Mouse (Mus musculus): ENCODE data around the gene Fgfr1op2. TPM values are rescaled to one million over a fixed set of nuclear protein-coding genes. Genes with fewer than 3 reads are reported as not detected.

Fgfr1op2 gene
- polyA plus RNA-seq, 1 experiment from 2014 or later: 48.2 TPM

DNA sequence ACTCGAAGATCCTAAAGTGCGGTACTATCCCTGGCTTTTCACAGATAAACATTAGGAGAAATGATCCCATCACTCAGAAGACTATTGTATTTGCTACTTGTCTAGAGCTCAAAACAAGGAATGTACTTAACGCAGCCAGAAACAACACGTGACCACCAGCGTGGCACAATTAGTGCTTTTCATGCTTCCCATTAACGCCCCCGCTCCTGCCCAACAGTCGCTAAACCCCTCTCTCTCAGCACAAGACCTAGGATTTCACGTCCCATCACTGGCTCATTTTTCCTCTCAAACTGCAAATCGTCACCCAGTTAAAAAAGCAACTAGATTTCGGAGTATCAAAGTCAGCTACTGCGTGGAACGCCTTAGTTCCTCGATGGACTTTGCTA lies 56.6 kb downstream of the Fgfr1op2 start:
- Histone ChIP-seq H3K9ac (replicated peaks; ENCODE audit: low read depth, low read length) (peak overlapping the region; percentile 88), H3K4me2 (ENCODE audit: low read length) (peak overlapping the region; percentile 60), H3K27me3 (replicated peaks; ENCODE audit: control insufficient read depth, insufficient read depth, low read length) (no peaks in the 10 kb centered on the region), H3K27ac (ENCODE audit: low read length) (peak overlapping the region; percentile 80), H3K9me3 (ENCODE audit: control insufficient read depth, low read length) (no peaks in the 10 kb centered on the region), H3K4me1 (replicated peaks; ENCODE audit: control insufficient read depth, insufficient read depth, low read length) (peaks cover 10% of the 10 kb centered on the region), H3K4me3 (replicated peaks; ENCODE audit: low read length) (peak overlapping the region; percentile 85), H3K36me3 (ENCODE audit: control insufficient read depth, insufficient read depth) (no peaks in the 10 kb centered on the region)
- WGBS: 2% methylated on average over 14 of the region's 14 CpGs
- ATAC-seq: peak; percentile 51

DNA sequence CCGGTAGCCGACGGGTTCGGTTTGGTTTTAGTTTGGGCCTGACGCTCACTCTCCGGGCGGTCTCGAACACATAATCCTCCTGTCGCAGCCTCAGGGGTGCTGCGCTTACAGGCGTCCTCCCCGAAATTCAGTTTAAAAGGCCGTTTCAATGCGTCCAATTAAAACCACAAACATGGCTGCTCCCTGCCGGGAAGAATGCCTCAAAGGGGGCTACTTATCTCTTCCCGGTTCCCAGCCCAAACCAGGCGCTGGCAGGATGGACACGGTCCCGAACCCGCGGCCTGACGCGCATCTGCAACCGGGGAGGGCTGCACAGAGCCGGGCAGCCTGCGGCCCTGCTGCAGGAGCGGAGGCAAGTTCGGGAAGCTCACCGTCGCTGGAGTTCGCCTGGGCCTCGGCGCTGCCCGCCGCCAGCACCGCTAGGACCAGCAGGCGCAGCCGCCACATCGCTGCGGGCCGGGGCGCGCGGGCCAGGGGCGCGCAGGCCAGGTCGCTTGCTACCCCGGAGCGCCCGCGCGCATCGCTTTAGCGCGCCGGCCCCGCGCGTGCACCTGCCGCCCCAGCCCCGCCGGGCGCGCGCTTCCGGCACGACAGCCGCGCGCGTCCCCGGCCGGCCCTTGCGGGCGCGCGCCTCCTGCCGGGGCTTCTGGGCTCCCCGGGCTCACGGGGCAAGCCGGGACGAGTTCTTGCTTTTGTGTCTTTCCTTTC lies 57.2 kb downstream of the Fgfr1op2 start:
- Histone ChIP-seq H3K4me3 (replicated peaks; ENCODE audit: low read length) (peak overlapping the region; percentile 85), H3K4me1 (replicated peaks; ENCODE audit: control insufficient read depth, insufficient read depth, low read length) (peaks cover 10% of the 10 kb centered on the region), H3K9ac (replicated peaks; ENCODE audit: low read depth, low read length) (peak overlapping the region; percentile 88), H3K27me3 (replicated peaks; ENCODE audit: control insufficient read depth, insufficient read depth, low read length) (no peaks in the 10 kb centered on the region), H3K27ac (ENCODE audit: low read length) (peak overlapping the region; percentile 80), H3K9me3 (ENCODE audit: control insufficient read depth, low read length) (no peaks in the 10 kb centered on the region), H3K4me2 (ENCODE audit: low read length) (peak overlapping the region; percentile 60), H3K36me3 (ENCODE audit: control insufficient read depth, insufficient read depth) (no peaks in the 10 kb centered on the region)
- WGBS: under 1% methylated on average over 76 of the region's 82 CpGs
- ATAC-seq: peak; percentile 92

DNA sequence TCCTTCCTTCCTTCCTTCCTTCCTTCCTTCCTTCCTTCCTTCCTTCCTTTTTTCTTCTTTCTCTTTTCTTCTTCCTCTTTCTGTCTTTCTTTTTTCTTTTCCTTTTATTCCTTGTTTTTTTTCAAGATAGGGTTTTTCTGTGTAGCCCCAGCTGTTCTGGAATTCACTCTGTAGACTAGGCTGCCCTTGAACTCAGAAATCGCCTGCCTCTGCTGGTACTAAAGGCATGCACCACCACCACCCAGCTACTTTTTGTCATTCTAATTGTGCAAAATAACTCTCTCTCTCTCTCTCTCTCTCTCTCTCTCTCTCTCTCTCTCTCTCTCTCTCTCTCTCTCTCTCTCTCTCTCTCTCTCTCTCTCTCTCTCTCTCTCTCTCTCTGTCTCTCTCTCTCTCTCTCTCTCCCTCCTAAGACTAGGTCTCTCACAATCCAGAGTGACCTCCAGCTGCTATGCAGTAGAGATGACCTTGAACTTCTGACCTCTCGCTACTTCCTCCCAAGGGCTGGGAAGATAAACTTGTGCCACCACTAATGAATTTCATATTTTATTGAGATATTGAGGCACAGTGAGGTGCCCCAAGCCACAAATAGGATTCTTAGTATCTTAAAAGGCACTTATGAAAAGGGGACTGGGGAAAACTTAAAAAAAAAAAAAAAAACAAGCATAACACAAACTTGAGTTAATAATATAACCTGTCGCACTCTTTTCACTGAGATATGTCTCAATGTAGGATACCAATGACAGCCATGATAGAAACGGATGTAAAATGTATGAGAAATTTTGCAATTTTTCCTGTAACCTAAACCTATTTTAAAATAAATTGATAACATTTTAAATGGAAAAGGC lies 58.0 kb downstream of the Fgfr1op2 start:
- Histone ChIP-seq H3K27me3 (replicated peaks; ENCODE audit: control insufficient read depth, insufficient read depth, low read length) (no peaks in the 10 kb centered on the region), H3K4me3 (replicated peaks; ENCODE audit: low read length) (no peak overlapping the region), H3K4me1 (replicated peaks; ENCODE audit: control insufficient read depth, insufficient read depth, low read length) (peaks cover 10% of the 10 kb centered on the region), H3K4me2 (ENCODE audit: low read length) (peak overlapping the region; percentile 60; the same call in 1 of the 2 replicates), H3K27ac (ENCODE audit: low read length) (no peak overlapping the region), H3K36me3 (ENCODE audit: control insufficient read depth, insufficient read depth) (no peaks in the 10 kb centered on the region), H3K9me3 (ENCODE audit: control insufficient read depth, low read length) (no peaks in the 10 kb centered on the region), H3K9ac (replicated peaks; ENCODE audit: low read depth, low read length) (no peak overlapping the region)
- no peak for ATAC-seq
- 65% methylated on average over 4 of the region's 4 CpGs for WGBS

DNA sequence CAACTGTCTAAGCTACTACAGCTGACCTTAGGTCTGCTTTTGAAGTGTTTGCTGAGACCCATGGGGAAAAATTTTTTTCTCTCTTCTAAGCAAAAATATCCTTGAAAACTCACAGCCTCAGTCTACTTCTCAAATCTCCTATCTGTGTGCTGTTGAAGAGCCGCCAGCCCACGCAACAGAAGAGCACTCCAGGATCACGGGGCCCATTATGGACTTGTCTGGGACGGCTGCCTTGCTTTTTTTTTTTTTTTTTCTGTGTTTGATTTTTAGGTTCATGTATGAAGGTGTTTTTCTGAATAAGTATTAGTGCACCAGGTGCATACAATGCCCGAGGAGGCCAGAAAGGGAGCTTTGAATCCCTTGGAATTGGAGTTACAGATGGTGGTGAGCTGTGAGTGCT lies 59.5 kb downstream of the Fgfr1op2 start:
- H3K4me3 ChIP-seq (replicated peaks; ENCODE audit: low read length): no peak overlapping the region
- no peaks in the 10 kb centered on the region for H3K27me3 ChIP-seq (replicated peaks; ENCODE audit: control insufficient read depth, insufficient read depth, low read length)
- no peaks in the 10 kb centered on the region for H3K9me3 ChIP-seq (ENCODE audit: control insufficient read depth, low read length)
- H3K36me3 ChIP-seq (ENCODE audit: control insufficient read depth, insufficient read depth): no peaks in the 10 kb centered on the region
- no peak overlapping the region for H3K9ac ChIP-seq (replicated peaks; ENCODE audit: low read depth, low read length)
- no peak for ATAC-seq
- WGBS: 83% methylated on average over 5 of the region's 5 CpGs
- H3K27ac ChIP-seq (ENCODE audit: low read length): no peak overlapping the region
- peaks cover 10% of the 10 kb centered on the region for H3K4me1 ChIP-seq (replicated peaks; ENCODE audit: control insufficient read depth, insufficient read depth, low read length)
- no peak overlapping the region for H3K4me2 ChIP-seq (ENCODE audit: low read length)

DNA sequence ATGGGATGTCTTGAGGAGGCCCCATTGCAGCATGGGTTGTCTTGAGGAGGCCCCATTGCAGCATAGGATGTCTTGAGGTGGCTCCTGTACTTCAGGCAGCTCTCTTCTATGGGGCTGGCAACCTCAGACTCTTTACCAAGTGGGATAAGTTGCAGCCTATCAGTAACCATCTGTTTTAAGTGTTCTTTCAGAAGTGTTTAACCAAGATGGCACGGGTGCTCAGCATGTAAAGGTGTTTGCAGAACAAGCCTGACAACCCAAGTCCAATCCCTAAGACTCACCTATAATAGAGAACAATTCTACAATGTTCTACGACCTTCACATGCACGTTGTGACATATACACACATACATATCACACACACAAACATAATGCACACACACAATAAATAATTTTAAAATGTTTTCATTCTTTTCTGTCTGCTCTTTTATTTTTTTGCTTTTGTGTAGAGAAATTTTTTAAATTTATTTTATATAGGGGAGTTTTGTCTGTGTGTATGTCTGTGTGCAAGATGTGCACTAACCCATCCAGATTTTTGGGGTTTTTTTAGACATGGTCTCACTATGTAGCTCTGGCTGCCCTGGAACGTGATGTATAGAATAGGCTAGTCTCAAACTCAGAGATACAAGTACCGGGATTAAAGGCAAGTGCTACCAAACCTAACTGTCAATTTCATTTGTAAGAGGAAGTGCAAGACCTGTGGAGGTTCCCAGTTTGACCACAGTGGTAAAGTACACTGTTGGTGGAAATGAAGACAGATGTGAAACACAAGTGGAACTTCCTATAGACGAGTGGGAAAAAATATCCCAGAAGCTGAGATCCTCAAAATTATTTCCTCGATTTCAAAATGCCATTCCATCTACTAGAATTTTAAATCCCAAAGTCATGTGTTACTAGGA lies 63.3 kb downstream of the Fgfr1op2 start:
- no peak for ATAC-seq
- Histone ChIP-seq H3K4me1 (replicated peaks; ENCODE audit: control insufficient read depth, insufficient read depth, low read length) (peaks cover 12% of the 10 kb centered on the region), H3K9me3 (ENCODE audit: control insufficient read depth, low read length) (no peaks in the 10 kb centered on the region), H3K27ac (ENCODE audit: low read length) (no peak overlapping the region), H3K36me3 (ENCODE audit: control insufficient read depth, insufficient read depth) (no peaks in the 10 kb centered on the region), H3K9ac (replicated peaks; ENCODE audit: low read depth, low read length) (no peak overlapping the region), H3K4me3 (replicated peaks; ENCODE audit: low read length) (no peak overlapping the region), H3K27me3 (replicated peaks; ENCODE audit: control insufficient read depth, insufficient read depth, low read length) (no peaks in the 10 kb centered on the region), H3K4me2 (ENCODE audit: low read length) (no peak overlapping the region)
- WGBS: 89% methylated on average over 7 of the region's 7 CpGs

DNA sequence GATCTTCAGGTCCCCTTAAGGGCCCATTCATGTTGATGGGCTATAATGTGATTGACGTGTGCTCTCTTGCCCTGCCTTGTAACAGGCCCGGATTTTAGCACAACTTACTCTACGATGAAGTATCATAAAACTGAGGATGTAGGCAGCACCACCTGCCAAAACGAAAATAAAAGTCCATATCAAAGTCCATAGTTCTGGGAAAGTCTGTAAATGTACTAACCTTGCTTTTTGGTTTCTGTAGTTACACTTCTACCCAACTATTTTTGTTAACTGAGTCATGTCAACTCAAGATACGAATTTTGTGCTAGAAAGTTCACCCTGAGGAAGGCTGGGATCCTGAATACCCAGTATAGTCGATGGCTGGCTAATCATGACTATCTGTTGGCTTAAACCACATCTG lies 64.0 kb downstream of the Fgfr1op2 start:
- Histone ChIP-seq H3K9ac (replicated peaks; ENCODE audit: low read depth, low read length) (no peak overlapping the region), H3K36me3 (ENCODE audit: control insufficient read depth, insufficient read depth) (no peaks in the 10 kb centered on the region), H3K4me3 (replicated peaks; ENCODE audit: low read length) (no peak overlapping the region), H3K27ac (ENCODE audit: low read length) (no peak overlapping the region), H3K27me3 (replicated peaks; ENCODE audit: control insufficient read depth, insufficient read depth, low read length) (no peaks in the 10 kb centered on the region), H3K4me1 (replicated peaks; ENCODE audit: control insufficient read depth, insufficient read depth, low read length) (peaks cover 12% of the 10 kb centered on the region), H3K4me2 (ENCODE audit: low read length) (no peak overlapping the region), H3K9me3 (ENCODE audit: control insufficient read depth, low read length) (no peaks in the 10 kb centered on the region)
- WGBS: 91% methylated on average over 6 of the region's 6 CpGs
- ATAC-seq: no peak

DNA sequence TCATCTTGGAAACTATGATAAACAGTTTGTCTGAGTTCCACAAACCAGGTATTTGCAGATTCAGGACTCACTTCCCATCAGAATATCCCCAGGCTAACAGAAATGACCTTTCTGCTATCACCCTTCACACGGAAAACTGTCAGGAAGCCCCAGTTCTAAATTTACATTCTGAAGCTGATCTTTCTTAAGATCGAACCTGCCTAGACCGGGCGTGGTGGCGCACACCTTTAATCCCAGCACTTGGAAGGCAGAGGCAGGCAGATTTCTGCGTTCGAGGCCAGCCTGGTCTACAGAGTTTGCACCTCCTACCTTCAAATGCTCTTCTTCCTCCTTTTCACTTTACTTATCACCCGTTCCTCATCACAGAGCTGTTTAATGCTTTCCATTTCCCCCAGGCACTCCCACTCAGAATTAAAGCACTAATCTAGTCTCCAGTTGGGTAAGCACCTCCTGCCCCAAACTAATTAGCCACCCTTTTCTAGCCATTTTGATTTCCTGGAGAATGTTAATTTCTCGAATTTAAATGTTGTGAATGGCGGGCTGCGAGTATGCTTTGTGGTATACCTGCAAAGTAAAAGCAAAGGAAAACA lies 64.7 kb downstream of the Fgfr1op2 start:
- ATAC-seq: no peak; the same call in none of the 2 replicates
- H3K4me2 ChIP-seq (ENCODE audit: low read length): peak overlapping the region; percentile 66
- peak overlapping the region; percentile 67 for H3K9ac ChIP-seq (replicated peaks; ENCODE audit: low read depth, low read length)
- no peaks in the 10 kb centered on the region for H3K36me3 ChIP-seq (ENCODE audit: control insufficient read depth, insufficient read depth)
- 68% methylated on average over 11 of the region's 11 CpGs for WGBS
- H3K27ac ChIP-seq (ENCODE audit: low read length): peak overlapping the region; percentile 70
- H3K9me3 ChIP-seq (ENCODE audit: control insufficient read depth, low read length): no peaks in the 10 kb centered on the region
- H3K4me3 ChIP-seq (replicated peaks; ENCODE audit: low read length): peak overlapping the region; percentile 94
- H3K27me3 ChIP-seq (replicated peaks; ENCODE audit: control insufficient read depth, insufficient read depth, low read length): no peaks in the 10 kb centered on the region
- H3K4me1 ChIP-seq (replicated peaks; ENCODE audit: control insufficient read depth, insufficient read depth, low read length): peaks cover 12% of the 10 kb centered on the region

DNA sequence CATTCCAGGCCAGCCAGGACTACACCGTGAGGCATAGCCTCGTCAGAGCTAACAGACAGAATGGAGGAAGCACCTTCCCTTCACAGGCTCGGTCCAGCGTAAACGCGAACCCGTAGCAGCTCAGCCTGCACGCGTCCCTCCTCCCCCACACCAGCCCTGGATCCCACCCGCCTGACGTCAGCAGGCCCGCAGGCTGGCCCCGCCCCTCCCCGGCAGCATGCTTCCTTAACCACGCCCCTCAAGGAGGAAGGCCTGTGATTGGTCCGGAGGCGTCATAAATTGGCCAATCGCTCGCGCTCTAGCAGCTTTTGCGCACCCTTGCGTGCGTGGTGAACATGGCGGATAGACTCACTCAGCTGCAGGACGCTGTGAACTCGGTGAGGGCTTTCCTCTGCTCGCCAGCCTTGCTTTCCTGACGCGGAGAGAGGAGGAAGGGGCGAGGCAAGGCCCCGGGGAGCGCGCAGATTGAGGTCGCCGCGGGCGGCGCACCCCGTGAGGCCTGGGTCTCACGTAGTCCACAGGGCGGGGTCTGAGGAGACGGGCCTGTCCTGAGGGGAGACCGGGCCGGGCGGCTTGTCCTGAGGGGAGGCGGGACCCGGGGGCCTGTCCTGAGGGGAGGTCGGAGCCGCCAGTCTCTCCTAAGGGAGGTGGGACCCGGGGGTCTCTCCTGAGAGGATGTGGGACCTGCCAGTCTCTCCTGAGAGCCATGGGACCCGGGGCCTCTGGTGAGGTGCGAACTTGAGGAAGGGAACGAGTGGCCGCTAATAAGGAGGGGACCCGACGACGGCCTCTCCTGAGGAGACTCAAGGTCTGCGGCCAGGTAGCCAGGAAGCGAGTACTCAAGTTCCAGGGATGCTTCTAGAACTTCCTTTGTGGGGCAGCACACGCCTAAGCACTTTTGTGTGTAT lies 65.5 kb downstream of the Fgfr1op2 start, which contains the start of the genes Med21 and Tm7sf3:
Gene Med21, plus strand, starts transcription at position 272 of the 908 bp plus-strand sequence.
Gene Tm7sf3, minus strand, starts transcription at position 549 of the 908 bp plus-strand sequence.
- peaks cover 12% of the 10 kb centered on the region for H3K4me1 ChIP-seq (replicated peaks; ENCODE audit: control insufficient read depth, insufficient read depth, low read length)
- peak within 1 kb of the TSS; percentile 73 for H3K4me2 ChIP-seq (ENCODE audit: low read length)
- no peaks in the 10 kb centered on the region for H3K27me3 ChIP-seq (replicated peaks; ENCODE audit: control insufficient read depth, insufficient read depth, low read length)
- H3K4me3 ChIP-seq (replicated peaks; ENCODE audit: low read length): peak within 1 kb of the TSS; percentile 94
- peak within 1 kb of the TSS; percentile 87 for H3K27ac ChIP-seq (ENCODE audit: low read length)
- H3K9me3 ChIP-seq (ENCODE audit: control insufficient read depth, low read length): no peaks in the 10 kb centered on the region
- peak within 1 kb of the TSS; percentile 84 for H3K9ac ChIP-seq (replicated peaks; ENCODE audit: low read depth, low read length)
- peak; percentile 98 for ATAC-seq
- 1% methylated on average over 59 of the region's 60 CpGs for WGBS
- H3K36me3 ChIP-seq (ENCODE audit: control insufficient read depth, insufficient read depth): no peaks in the 10 kb centered on the region
